Mouse (Mus musculus): ENCODE results near the gene Hoxc4.

Gene Hoxc4

GRCm38 (mm10) chr15:103082622-103083021 lies 63.9 kb downstream of the Hoxc4 start:
- DNase-seq (ENCODE audit: low read depth in 1 of 2, low spot score in 2 of 2) = no peak

GRCm38 (mm10) chr15:103083598-103083997 lies 64.9 kb downstream of the Hoxc4 start:
- no peak for DNase-seq (ENCODE audit: low read depth in 1 of 2, low spot score in 2 of 2)

- no peak for DNase-seq (ENCODE audit: low read depth in 1 of 2, low spot score in 2 of 2)
Observed at GRCm38 (mm10) chr15:103084944-103085343, 66.2 kb downstream of the Hoxc4 start.

GRCm38 (mm10) chr15:103085831-103086671 lies 67.3 kb downstream of the Hoxc4 start:
- DNase-seq (ENCODE audit: low read depth in 1 of 2, low spot score in 2 of 2) = no peak
